Mouse (Mus musculus): Measurements from ENCODE around the gene Pla2g7.

The Pla2g7 gene

DNA sequence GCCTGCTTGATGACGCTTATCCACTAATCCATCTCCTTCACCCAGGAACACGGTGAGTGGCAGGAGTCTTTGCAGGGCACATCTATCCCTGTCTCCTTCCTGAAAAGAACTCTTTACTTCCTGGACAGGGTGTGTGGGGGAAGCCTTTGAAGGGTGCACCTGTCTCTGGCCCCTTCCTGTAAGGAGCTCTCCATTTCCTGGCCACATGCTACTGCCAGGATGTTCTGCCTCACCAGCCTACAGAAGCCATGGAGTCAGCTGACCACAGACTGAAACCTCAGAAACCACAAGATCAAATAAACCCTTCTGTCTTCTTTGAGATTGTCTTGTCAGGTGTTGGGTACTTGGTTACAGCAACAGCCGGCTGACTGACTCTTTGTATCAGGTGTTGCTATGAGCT is 77.2 kb downstream of the Pla2g7 start:
- peak; percentile 32 for DNase-seq (ENCODE audit: low read depth, low spot score)

DNA sequence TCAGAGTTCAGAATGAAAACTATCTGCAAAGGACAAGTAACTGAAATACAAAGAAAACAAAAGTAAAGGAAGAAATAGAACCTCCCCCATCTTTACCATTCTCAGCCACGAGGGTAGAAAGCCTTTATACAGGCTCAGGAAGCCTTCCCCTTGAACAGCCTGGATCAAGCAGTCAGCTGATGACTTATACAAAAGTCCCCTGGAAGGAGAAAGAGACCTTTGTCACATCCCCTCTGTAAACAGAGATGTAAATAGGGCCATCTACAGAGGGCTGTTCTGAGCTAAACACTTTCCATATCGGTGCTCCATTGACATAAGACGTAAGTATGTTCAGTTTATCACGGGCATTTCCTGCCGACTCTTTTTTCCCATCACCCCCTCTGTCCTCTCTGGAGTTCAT is 79.0 kb downstream of the Pla2g7 start:
- no peak for DNase-seq (ENCODE audit: low read depth, low spot score)

DNA sequence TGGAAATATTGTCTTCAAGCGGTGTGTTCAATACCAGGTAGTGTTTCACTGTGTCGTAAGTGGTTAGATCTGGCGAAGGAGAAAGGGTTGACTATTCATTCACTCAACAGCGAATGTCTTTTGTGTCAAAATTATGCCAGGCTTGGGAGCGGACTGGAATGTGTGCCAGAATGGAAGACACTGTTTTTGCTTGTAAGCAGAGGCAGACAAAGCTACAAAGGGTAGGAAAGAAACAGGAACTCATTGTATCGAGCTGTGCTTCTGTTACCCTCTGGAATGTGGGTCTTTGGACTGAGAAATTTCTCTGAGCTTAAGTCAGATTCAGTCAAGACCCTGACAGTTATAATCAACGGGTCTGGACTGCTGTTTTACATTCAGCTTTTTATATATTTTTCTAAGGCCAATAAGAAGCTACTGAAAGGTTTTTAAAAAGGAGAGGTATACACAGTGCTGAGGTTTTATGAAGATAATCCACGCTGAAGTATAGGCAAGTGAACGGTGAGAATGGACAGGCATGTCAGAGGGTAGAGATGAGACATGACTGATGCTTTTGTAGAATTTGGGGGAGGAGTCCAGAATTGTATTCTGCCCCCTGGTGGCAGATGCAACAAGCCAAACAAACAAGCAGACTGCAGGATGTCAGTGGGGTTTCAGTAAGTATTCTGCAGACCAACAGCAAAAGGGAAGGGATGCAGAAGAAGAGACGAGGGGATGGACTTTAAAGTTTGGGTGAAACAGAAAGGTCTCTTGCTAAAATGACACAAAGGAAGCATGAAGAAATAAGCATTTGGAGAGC is 81.9 kb downstream of the Pla2g7 start:
- peak; percentile 41 for DNase-seq (ENCODE audit: low read depth, low spot score)

DNA sequence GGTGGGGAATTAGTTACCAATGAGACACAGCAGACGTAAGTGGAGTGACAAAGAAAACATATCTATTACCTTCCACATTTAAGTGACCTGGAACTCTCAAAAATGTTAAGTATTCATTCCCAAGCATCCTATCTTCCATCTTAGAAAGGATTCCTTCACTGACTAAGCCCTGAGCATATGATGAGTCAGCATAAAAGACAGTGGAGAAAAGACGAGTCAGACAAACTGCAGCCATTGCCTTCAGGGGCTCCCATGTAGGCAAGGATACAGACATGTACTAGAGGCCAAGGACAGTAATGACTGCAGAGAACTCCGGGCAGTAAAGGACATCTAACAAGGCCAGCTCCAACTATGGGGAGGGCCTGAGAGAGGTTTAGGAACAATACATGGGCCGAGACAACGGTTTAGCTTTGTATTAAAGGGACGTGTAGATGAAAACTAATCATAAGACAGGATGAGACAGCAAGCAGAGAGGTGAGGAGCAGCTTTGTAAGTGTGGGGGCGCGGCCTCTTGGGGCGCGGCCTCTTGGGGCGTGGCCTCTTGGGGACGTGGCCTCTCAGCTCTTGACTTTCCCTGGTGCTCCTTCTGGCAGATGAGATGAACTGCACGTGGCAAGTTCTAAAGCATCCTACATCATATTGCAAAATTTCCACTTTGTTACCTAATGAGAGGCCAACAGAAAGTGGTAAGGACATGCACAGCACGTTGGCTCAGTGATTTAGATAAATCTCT is 83.6 kb downstream of the Pla2g7 start:
- peak; percentile 66 for DNase-seq (ENCODE audit: low read depth, low spot score)
